Mouse (Mus musculus): ENCODE measurements around the gene Nelfb. TPM values are rescaled to one million over a fixed set of nuclear protein-coding genes. Genes with fewer than 3 reads are reported as not detected.

Gene Nelfb
- polyA plus RNA-seq, 1 experiment from 2014 or later: 99.1 TPM

- Histone ChIP-seq H3K27ac (ENCODE audit: low read depth) (no peak within 1 kb of the TSS), H3K4me1 (replicated peaks; ENCODE audit: control insufficient read depth, insufficient read depth, low read length) (peaks cover 2% of the 10 kb centered on the region), H3K4me3 (ENCODE audit: low read depth, low read length) (no peak within 1 kb of the TSS), H3K36me3 (ENCODE audit: control insufficient read depth, insufficient read depth, low read length) (peaks cover 9% of the 10 kb centered on the region; the same call in 1 of the 2 replicates), H3K4me2 (ENCODE audit: low read length) (no peak within 1 kb of the TSS), H3K27me3 (replicated peaks; ENCODE audit: control insufficient read depth, insufficient read depth, low read length) (0 out of 2 replicates have a peak, but pooled peaks cover 4% of the 10 kb centered on the region), H3K9ac (ENCODE audit: low read length) (no peak within 1 kb of the TSS), H3K9me3 (ENCODE audit: control insufficient read depth, low read length) (no peaks in the 10 kb centered on the region)
- DNase-seq (ENCODE audit: low spot score) (no peak), ATAC-seq (replicated peaks; ENCODE audit: low FRiP score, low TSS enrichment, low read depth) (no peak)
Measured at GRCm38 (mm10) chr2:25218445-25218844, 7.2 kb upstream of the Nelfb start, which contains the start of gene Fam166a. Gene Fam166a (plus strand): TSS chr2:25218745.

DNA sequence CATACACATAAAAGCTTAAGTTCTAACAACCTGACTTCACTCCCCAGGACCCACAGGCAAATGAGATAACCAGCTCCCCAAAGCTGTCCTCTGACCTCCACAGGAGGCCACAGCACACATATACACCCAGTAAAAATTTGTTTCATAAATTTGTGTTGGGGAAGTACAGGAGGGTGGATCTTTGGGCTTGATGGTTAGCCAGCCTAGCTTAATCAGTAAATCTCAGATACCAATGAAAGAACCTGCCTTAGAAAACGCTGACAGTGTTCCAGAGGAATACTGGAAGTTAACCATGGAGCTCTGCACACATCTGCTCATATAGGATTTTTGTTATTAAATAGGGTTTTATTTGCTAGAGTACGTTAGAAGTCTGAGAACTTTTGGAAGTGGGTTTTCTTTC, 6.4 kb upstream of the Nelfb start:
- H3K27me3 ChIP-seq (replicated peaks; ENCODE audit: control insufficient read depth, insufficient read depth, low read length): 0 out of 2 replicates have a peak, but pooled peaks cover 4% of the 10 kb centered on the region

DNA sequence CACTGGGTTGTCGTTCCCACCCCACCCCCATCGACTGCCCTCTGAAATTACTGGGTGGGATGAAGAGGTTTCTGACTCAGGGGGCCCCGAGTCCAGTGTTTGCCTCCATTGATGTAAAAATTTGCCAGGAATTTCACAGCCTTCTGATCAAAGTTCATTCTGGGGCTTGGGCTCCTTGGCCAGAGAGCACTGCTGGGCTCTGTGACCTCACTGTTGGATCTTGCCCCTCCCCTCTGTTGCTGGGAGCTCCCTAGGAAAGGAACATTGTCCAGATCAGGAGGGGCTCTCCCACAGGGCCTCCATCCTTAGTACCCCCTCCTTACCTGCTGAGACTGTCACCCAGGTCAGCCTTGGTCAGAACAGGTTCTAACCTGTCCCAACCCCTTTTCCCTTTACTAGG, 3.2 kb upstream of the Nelfb start, which contains the start of gene Stpg3:
TSS of gene Stpg3 (minus strand) at position 194 of the 400 bp plus-strand sequence.
- DNase-seq (ENCODE audit: low spot score) (no peak), ATAC-seq (replicated peaks; ENCODE audit: low FRiP score, low TSS enrichment, low read depth) (no peak)
- peaks cover 15% of the 10 kb centered on the region for H3K4me1 ChIP-seq (replicated peaks; ENCODE audit: control insufficient read depth, insufficient read depth, low read length)
- peaks cover 6% of the 10 kb centered on the region; the same call in 1 of the 2 replicates for H3K36me3 ChIP-seq (ENCODE audit: control insufficient read depth, insufficient read depth, low read length)
- 61% methylated on average over 3 of the region's 3 CpGs for WGBS
- no peak within 1 kb of the TSS for H3K4me2 ChIP-seq (ENCODE audit: low read length)
- no peaks in the 10 kb centered on the region for H3K9me3 ChIP-seq (ENCODE audit: control insufficient read depth, low read length)
- H3K27ac ChIP-seq (ENCODE audit: low read depth): no peak within 1 kb of the TSS
- 0 out of 2 replicates have a peak, but pooled peaks cover 4% of the 10 kb centered on the region for H3K27me3 ChIP-seq (replicated peaks; ENCODE audit: control insufficient read depth, insufficient read depth, low read length)
- H3K9ac ChIP-seq (ENCODE audit: low read length): no peak within 1 kb of the TSS
- H3K4me3 ChIP-seq (ENCODE audit: low read depth, low read length): no peak within 1 kb of the TSS

More for the DNA sequence above, 6.4 kb upstream of the Nelfb start:
- no peak overlapping the region for H3K4me2 ChIP-seq (ENCODE audit: low read length)
- no peak overlapping the region for H3K27ac ChIP-seq (ENCODE audit: low read depth)
- WGBS: 53% methylated on average over 2 of the region's 2 CpGs
- ATAC-seq (replicated peaks; ENCODE audit: low FRiP score, low TSS enrichment, low read depth) (no peak), DNase-seq (ENCODE audit: low spot score) (no peak)
- no peaks in the 10 kb centered on the region for H3K4me1 ChIP-seq (replicated peaks; ENCODE audit: control insufficient read depth, insufficient read depth, low read length)
- H3K9me3 ChIP-seq (ENCODE audit: control insufficient read depth, low read length): no peaks in the 10 kb centered on the region
- no peak overlapping the region for H3K9ac ChIP-seq (ENCODE audit: low read length)
- H3K36me3 ChIP-seq (ENCODE audit: control insufficient read depth, insufficient read depth, low read length): peaks cover 9% of the 10 kb centered on the region; the same call in 1 of the 2 replicates
- H3K4me3 ChIP-seq (ENCODE audit: low read depth, low read length): no peak overlapping the region

GRCm38 (mm10) chr2:25213266-25213865, 2.1 kb upstream of the Nelfb start:
- Histone ChIP-seq H3K36me3 (ENCODE audit: control insufficient read depth, insufficient read depth, low read length) (peaks cover 15% of the 10 kb centered on the region), H3K27ac (ENCODE audit: low read depth) (no peak overlapping the region), H3K4me2 (ENCODE audit: low read length) (no peak overlapping the region), H3K4me3 (ENCODE audit: low read depth, low read length) (no peak overlapping the region), H3K4me1 (replicated peaks; ENCODE audit: control insufficient read depth, insufficient read depth, low read length) (peaks cover 15% of the 10 kb centered on the region), H3K9ac (ENCODE audit: low read length) (no peak overlapping the region), H3K9me3 (ENCODE audit: control insufficient read depth, low read length) (no peaks in the 10 kb centered on the region), H3K27me3 (replicated peaks; ENCODE audit: control insufficient read depth, insufficient read depth, low read length) (0 out of 2 replicates have a peak, but pooled peaks cover 4% of the 10 kb centered on the region)
- DNase-seq (ENCODE audit: low spot score): no peak
- WGBS: 63% methylated on average over 23 of the region's 23 CpGs
- ATAC-seq (replicated peaks; ENCODE audit: low FRiP score, low TSS enrichment, low read depth): no peak

DNA sequence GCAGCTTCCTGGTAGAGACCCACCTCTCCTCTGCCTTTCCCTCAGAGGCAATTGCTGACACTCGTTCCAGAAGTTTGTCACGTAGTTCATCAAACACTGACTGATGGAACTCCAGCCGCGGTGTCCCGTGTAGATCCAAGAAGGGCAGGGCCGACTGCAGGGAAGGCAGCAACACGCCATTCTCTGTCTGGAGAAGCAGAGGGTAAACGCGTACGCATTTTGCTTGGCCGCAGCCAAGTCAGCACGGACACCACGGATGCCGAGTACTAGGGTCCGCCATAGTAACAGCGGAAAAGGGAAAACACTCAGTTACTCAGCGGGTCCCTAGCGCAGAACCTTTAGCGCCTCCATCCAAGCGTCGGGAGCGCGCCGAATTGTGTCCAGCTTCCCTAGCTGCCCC, 603 bp downstream of the Nelfb start:
- peak overlapping the region; percentile 83 for H3K27ac ChIP-seq (ENCODE audit: low read depth)
- under 1% methylated on average over 24 of the region's 24 CpGs for WGBS
- peak overlapping the region; percentile 95 for H3K4me2 ChIP-seq (ENCODE audit: low read length)
- H3K9ac ChIP-seq (ENCODE audit: low read length): peak overlapping the region; percentile 89
- H3K27me3 ChIP-seq (replicated peaks; ENCODE audit: control insufficient read depth, insufficient read depth, low read length): no peaks in the 10 kb centered on the region
- no peaks in the 10 kb centered on the region for H3K9me3 ChIP-seq (ENCODE audit: control insufficient read depth, low read length)
- DNase-seq (ENCODE audit: low spot score): peak; percentile 63
- no peak for ATAC-seq (replicated peaks; ENCODE audit: low FRiP score, low TSS enrichment, low read depth)
- peak overlapping the region; percentile 99 for H3K4me3 ChIP-seq (ENCODE audit: low read depth, low read length)
- H3K36me3 ChIP-seq (ENCODE audit: control insufficient read depth, insufficient read depth, low read length): peaks cover 40% of the 10 kb centered on the region
- peaks cover 15% of the 10 kb centered on the region for H3K4me1 ChIP-seq (replicated peaks; ENCODE audit: control insufficient read depth, insufficient read depth, low read length)

DNA sequence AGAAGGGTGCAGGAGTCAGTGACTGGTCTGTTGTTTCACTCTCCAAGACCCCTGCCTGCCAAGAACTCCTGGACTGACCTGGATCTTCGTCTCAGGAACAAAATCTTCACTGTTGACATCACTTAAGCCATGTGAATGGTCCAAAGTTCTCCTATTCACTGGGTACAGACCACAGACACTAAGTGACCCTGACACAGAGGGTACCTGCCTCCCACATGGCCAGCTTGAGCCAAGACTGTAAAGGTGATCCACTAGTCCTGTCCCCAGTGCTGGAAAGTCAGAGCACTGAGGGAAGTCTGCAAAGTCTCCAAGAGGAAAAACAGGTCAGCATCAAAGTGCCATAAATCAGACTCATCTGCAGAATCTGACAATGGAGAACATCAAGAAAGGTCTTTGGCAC, 3.7 kb downstream of the Nelfb start:
- Histone ChIP-seq H3K9me3 (ENCODE audit: control insufficient read depth, low read length) (no peaks in the 10 kb centered on the region), H3K4me2 (ENCODE audit: low read length) (no peak overlapping the region), H3K9ac (ENCODE audit: low read length) (no peak overlapping the region), H3K27me3 (replicated peaks; ENCODE audit: control insufficient read depth, insufficient read depth, low read length) (no peaks in the 10 kb centered on the region), H3K27ac (ENCODE audit: low read depth) (no peak overlapping the region), H3K4me1 (replicated peaks; ENCODE audit: control insufficient read depth, insufficient read depth, low read length) (peaks cover 15% of the 10 kb centered on the region), H3K36me3 (ENCODE audit: control insufficient read depth, insufficient read depth, low read length) (peaks cover 71% of the 10 kb centered on the region), H3K4me3 (ENCODE audit: low read depth, low read length) (no peak overlapping the region)
- DNase-seq (ENCODE audit: low spot score): no peak
- ATAC-seq (replicated peaks; ENCODE audit: low FRiP score, low TSS enrichment, low read depth): no peak
- 100% methylated on average over 1 of the region's 1 CpGs for WGBS

- Histone ChIP-seq H3K4me3 (ENCODE audit: low read depth, low read length) (no peak overlapping the region), H3K9me3 (ENCODE audit: control insufficient read depth, low read length) (no peaks in the 10 kb centered on the region), H3K4me1 (replicated peaks; ENCODE audit: control insufficient read depth, insufficient read depth, low read length) (no peaks in the 10 kb centered on the region), H3K27ac (ENCODE audit: low read depth) (no peak overlapping the region), H3K27me3 (replicated peaks; ENCODE audit: control insufficient read depth, insufficient read depth, low read length) (no peaks in the 10 kb centered on the region), H3K9ac (ENCODE audit: low read length) (no peak overlapping the region), H3K4me2 (ENCODE audit: low read length) (no peak overlapping the region), H3K36me3 (ENCODE audit: control insufficient read depth, insufficient read depth, low read length) (peaks cover 99% of the 10 kb centered on the region)
- no peak for ATAC-seq (replicated peaks; ENCODE audit: low FRiP score, low TSS enrichment, low read depth)
- no peak for DNase-seq (ENCODE audit: low spot score)
- WGBS: 63% methylated on average over 4 of the region's 4 CpGs
Measured at GRCm38 (mm10) chr2:25203631-25204214, 7.6 kb downstream of the Nelfb start.

GRCm38 (mm10) chr2:25200631-25201030, 10.7 kb downstream of the Nelfb start:
- H3K9me3 ChIP-seq (ENCODE audit: control insufficient read depth, low read length): no peaks in the 10 kb centered on the region
- no peak overlapping the region for H3K27ac ChIP-seq (ENCODE audit: low read depth)
- H3K4me2 ChIP-seq (ENCODE audit: low read length): no peak overlapping the region
- ATAC-seq (replicated peaks; ENCODE audit: low FRiP score, low TSS enrichment, low read depth) (no peak), DNase-seq (ENCODE audit: low spot score) (no peak)
- WGBS: 93% methylated on average over 2 of the region's 2 CpGs
- peaks cover 9% of the 10 kb centered on the region; the same call in 1 of the 2 replicates for H3K27me3 ChIP-seq (replicated peaks; ENCODE audit: control insufficient read depth, insufficient read depth, low read length)
- 0 out of 2 replicates have a peak, but pooled peaks cover 12% of the 10 kb centered on the region for H3K4me1 ChIP-seq (replicated peaks; ENCODE audit: control insufficient read depth, insufficient read depth, low read length)
- H3K4me3 ChIP-seq (ENCODE audit: low read depth, low read length): no peak overlapping the region
- peaks cover 74% of the 10 kb centered on the region for H3K36me3 ChIP-seq (ENCODE audit: control insufficient read depth, insufficient read depth, low read length)
- H3K9ac ChIP-seq (ENCODE audit: low read length): no peak overlapping the region

All from intestine, embryonic 14.5 days (tissue).